Mouse (Mus musculus) lung, adult 2 months (tissue): ENCODE results near the gene Cabp4.

Source experiments
- CTCF ChIP-seq: fragments of 200-500 bp; IDR thresholded peaks from 2 replicates; pipeline ENCODE4 v1.5.1; 2011; ENCODE audit warnings: mild to moderate bottlenecking, low read length, control low read depth; ENCODE audit not compliant: insufficient read depth
- POLR2A ChIP-seq: fragments of 200-500 bp; IDR thresholded peaks from 2 replicates; pipeline ENCODE4 v1.6.1; 2011; ENCODE audit warnings: low read depth, mild to moderate bottlenecking, control low read depth, low read length, borderline replicate concordance; ENCODE audit errors: extremely low read depth

DNA sequence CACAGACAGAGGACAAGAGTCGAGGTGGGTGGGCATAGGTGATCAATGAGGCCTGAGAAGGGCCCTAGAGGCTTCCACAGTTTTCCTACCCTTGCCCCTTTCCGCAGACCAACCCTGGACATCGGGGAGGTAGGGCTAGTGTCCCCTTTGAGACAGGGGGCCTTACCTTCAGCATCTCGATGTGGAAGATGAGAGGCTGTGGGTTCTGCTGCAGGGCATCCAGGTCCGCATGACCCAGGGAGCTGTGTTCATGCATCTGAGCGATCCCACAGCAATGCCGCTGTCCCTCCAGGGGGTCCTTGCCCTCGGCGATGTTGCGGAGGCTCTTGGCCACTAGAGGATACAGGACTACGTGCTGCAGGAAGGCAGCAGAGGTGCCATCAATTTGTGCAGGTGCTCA lies 28.0 kb downstream of the Cabp4 start:
- TF ChIP-seq POLR2A, result no peak
- TF ChIP-seq CTCF, result no peak
